Mouse (Mus musculus): ENCODE measurements at regions not wholly inside any gene's neighbourhood (a gene's known extent, or its start where the extent isn't known, plus 50 kb on each side); places are given as distances from the start of the nearest gene placed in this dataset.

DNA sequence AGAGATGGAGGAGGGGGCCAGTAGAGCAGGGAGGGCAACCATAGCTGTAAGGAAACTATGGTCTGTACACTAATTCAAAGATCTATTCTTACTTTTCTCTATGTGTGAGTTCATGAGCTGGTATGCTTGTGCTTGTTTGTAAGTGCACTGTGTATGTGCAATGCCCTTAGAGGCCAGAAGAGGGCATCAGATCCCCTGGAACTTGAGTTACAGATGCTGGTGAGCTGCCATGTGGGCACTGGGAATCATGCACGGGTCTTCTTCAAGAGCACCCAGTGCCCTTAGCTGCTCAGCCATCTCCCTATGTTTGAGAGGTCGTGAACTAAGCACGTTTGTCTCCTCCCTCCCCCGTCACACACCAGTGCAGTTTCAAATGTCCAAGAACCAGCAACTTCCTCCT is 68.9 kb downstream of the Tbx3 start:
- DNase-seq: no peak

DNA sequence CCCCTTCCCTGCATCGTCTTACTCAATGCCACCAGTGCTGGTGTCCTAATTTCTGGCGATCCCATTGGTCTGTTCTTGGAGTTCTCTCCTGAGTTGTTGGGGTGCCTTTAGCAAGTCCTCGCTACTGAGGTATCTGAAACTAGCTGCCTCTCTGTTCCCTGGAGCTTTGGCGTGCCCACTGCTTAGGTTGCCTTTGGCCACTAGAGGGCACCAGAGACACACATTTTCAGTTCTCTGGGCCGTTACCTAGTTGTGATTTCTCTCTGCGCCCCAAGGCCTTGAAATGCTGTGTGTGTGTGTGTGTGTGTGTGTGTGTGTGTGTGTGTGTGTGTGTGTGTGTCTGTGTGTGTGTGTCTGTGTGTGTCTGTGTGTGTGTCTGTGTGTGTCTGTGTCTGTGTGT is 70.6 kb downstream of the Tbx3 start:
- DNase-seq: peak; percentile 69

DNA sequence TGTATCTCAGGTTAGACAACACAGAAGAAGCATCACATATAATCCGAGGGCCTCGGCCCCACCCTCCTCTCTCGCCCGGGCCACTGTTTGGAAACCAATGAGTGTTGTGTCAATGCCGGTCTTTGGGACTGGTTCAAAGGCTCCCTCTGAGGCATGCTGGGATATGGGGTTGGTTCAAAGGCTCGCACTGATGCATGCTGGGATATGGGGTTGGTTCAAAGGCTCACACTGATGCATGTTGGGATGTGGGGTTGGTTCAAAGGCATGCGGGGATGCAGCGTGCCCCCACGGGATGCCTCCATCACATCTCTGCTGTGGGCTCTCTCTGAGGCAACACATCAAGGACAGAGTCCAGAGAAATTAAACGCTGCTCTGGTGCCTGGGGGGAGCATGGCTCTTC is 73.3 kb downstream of the Tbx3 start:
- DNase-seq: peak; percentile 44

DNA sequence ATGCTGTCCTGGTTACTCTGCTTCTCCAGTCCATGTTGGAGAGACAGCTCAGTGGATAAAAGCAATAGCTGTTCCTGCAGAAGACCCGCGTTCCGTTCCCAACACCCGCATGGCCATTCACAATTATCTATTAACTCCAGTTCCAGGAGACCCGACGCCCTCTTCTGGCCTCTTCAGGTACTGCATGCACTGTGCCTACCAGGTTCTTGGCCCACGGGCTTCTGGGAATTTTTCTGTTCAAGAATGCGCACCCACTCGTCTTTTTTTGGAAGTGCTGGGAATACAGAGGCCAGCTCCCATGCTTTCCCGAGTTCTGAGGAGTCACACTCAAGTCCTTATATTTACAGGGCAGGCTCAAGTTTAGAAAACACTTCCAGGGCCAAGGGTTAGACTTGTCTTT is 76.6 kb downstream of the Tbx3 start:
- DNase-seq: peak; percentile 59

DNA sequence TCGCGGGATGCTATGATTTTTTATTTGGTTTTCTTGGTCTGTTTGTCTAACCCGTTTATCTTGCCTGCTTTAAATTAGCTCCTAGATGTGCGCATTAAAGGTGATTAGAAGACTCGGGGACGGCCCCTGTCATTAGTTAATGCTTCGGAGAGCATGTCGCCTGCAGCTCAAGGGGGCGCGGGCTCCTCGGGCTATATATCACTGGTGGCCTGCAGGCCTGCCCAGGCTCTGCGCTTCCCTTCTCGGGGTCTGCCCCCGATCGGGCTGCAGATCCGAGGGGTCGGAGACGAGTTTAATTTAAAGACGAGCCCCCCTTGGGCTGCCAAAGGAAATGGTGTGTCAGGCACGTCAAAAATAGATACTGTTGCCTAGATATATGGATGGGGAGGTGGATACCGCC is 78.2 kb downstream of the Tbx3 start:
- DNase-seq: no peak

DNA sequence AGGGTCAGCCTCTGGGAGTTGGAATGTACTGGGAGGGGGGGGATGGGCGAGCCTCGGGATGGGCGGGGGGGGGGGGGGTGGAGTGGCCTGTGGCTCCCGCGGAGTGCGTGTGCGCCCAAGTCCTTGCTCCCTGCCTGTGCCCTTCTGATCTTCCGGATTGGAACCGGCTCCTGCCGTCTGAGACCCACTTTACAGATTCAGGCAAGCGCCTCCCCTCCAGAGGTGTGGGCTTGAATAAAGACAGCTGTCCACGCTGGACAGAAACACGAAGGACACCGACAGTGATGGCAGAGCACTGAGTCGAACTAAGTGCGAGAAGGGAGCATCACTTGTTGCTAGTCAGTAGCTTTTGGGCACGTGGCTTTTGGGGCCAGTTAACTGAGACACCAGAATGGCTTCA is 78.7 kb downstream of the Tbx3 start:
- DNase-seq: peak; percentile 30

DNA sequence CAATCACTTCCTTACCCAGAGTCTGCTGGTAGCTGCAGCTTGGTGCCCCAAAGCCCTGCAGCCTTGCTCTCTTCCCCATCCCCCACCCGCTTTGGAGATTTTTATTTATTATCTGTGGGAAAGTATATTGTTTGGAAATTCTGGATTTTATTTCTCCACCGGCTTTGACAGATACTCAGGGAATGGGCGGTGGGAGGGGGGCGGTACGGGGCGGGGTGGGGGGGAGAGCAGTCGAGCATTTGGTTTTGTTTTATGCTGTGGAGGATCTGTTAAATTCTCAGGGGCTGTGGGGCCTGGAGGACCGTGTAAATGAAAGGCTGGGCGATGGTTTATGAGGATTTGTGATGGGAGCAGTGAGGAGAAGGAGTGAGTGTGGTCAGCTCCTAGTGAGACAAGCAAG is 76.7 kb upstream of the Tbx5 start:
- DNase-seq: no peak

DNA sequence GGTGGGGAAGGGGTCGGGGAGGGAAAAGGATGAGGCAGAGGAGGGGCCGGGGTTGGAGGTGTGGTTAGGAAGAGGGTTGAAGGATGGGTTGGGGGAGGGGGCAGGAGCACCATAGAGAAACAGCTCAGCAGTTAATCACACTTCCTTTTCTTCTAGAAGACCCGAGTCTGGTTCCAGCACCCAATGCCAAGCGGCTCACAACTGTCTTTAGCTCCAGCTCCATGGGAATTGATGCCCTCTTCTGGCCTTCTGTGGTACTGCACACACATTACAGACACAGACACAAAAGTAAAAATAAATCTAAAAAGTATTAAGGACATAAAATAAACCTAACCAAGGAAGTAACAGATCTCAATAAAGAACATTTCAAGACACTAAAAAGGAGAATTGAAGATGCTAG is 73.6 kb upstream of the Tbx5 start:
- no peak for DNase-seq

DNA sequence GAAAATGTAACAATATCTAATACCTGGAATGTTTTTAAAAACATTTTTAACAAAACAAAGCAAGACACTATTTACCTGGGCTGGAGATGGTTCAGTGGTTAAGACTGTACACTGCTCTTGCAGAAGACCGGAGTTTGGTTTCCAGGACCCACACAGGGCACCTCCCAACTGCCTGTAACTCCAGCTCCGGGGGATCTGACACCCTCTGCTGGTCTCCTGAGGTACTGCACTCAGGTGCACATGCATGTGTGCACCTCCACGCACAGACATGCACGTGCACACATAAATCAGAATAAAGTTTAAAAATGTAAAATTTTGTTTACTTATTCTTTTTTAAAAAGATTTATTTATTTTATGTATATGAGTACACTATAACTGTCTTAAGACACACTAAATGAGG is 70.4 kb upstream of the Tbx5 start:
- no peak for DNase-seq

DNA sequence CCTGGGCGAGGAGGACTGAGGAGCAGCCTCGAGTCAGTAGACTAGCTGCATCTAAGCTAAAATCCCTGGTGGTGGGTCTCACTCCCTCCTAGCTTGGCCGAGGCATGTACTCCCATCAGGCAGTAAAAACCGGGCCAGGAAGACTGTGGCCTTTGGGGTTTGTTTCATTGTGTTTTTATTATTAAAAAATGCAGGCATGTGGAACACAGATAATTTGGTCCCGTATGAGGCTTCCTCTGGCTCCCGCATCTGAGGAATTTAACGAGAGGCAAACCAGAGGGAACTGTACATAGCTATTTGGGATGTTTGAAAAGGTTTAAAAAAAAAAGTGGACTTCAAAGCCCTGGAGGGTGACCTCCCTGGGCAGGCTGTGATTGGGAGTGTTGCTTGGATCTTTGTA is 69.1 kb upstream of the Tbx5 start:
- DNase-seq: no peak

DNA sequence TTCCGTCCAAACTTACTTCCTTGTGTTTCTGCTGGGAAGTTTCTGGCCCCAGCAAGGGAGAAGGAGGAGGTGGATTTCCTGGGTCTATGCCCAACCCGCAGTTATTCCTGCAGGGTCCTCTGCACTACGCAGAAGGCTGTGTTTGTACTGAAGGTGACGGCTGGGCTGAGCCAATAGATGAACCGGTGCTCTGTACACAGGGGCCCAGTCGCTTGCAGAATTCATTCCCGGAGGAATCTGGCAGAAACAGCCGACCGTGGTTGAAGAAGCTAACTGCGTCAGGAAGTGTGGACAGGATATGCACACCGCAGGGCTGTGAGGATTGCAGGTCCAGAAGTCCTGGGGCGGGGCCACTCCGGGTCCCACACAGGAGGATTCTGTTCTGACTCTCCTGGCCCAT is 66.1 kb upstream of the Tbx5 start:
- no peak for DNase-seq

DNA sequence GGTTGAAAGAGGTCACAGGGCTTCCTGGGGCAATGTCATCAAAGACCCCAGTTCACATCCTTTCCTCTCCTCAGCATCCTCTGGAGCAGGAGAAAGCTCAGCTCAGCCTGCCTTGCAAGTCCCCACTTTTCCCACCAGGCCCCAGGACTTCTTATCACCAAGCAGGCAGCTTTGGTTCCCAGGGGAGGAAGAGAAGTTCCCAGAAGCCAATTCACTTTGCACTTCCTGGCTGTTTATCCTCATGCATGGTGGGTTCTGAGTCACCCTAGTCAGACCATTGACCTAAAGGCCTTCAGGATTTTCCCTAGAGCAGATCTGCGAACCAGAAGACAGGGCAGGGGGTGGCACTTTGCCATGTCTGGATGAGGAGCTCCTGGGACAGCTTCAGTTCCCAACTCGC is 61.5 kb upstream of the Tbx5 start:
- no peak for DNase-seq

DNA sequence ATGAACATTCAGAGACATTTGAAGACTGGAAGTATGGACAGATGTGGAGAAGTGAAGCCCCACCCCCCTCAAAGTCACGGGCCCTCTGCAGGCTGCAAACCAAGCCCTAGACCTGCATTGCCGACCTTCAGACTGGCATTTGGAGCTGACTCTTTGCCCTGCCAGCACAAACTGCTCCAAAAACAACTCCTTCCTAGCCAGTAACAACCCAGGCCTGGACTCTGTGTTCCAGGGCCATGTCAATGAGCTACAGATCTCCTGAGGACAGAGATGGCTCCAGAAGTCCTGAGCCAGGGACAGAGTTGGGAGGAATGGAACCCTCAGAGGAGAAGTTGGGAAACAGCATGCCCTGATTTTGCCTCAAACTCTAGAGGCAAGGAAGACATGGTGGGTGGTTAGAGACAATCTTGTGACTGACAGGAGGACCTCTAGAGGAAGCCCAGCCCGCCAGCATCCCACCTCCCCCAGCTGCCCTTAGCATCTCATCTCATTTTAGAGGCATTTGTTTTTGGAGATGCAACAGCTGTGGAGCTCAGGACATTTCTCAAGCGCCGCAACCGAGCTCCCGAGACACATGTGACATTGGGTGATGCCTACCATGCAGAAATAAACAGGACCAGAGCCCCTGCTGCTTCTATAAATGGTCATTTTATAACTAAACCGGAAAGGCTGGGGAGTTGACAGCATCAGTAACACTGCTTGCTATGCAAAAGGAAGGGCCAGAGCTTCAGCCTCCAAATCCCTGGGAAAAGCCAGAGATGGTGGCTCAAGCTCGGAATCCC is 56.2 kb upstream of the Tbx5 start:
- peak; percentile 50 for DNase-seq

DNA sequence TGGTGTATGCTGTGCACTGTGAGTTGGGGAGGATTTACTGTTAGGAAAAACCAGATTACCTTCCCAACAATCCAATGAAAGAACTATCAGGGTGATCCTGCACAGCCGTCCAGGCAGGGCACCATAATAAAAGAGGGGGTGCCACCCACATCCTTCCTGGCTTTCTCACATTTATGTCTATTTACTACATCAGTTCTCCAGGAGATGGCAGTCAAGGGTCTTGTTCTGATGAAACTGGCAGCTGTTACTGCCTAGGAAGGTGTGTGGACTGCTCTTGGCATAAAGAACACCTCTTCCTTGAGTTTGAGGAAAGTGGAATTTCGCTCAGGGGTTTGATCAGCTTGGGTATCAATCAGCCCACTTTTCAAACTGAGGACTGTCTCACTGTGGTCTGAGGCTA is 54.6 kb upstream of the Tbx5 start:
- DNase-seq: peak; percentile 45

DNA sequence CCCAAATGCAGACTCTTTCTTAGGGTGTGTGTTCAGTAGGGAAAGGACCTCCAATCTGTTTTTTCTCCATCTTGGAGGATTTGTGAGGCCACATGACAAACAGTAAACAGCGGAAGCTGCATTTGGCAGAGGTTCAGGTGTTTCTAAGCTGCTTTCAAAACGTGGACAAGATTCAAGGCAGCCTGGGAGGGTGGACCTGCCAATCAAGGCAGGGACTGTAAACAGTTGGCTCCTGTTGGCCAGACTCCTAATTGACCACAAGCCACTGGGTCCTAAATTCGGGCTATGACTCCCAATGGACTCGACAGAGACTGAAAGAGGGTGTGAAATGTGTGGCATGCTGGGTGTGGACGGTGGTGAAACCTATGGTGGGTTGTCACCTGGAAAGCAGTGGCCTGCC is 51.1 kb upstream of the Tbx5 start:
- peak; percentile 54 for DNase-seq

Data from lung, postnatal 14 days (tissue).